Mouse (Mus musculus) ovary, postnatal 14 days (tissue): Measurements from ENCODE around the gene Plk5.
A peak's percentile ranks its signal among the peaks of the same experiment; 100 is the strongest.

ENCODE experiments used
- DNase-seq: peaks from one replicate; pipeline ENCODE4 v3.0.0; 2022; ENCODE audit warnings: low spot score

Plk5 gene

DNA sequence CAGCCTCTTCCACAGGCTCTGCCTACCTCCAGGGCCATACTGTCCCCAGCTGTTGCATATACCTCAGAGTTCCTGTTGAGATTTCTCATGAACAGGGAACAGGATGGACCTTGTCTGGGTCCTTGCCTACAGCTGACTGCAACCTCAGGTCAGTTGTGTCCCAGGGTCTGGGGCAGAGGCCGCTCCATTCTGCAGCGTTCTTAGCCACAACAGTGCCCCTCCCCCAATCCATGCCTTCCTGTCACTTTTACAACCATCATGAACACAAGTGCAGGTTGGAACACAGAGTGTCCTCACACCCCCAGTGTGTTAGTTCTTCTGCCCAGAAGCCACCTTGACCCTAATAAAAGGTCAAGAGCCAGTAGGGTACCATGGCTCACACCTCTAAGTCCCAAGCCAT lies 32.5 kb downstream of the Plk5 start:
- no peak for DNase-seq

GRCm38 (mm10) chr10:80389185-80389708 lies 33.0 kb downstream of the Plk5 start:
- DNase-seq: no peak

DNA sequence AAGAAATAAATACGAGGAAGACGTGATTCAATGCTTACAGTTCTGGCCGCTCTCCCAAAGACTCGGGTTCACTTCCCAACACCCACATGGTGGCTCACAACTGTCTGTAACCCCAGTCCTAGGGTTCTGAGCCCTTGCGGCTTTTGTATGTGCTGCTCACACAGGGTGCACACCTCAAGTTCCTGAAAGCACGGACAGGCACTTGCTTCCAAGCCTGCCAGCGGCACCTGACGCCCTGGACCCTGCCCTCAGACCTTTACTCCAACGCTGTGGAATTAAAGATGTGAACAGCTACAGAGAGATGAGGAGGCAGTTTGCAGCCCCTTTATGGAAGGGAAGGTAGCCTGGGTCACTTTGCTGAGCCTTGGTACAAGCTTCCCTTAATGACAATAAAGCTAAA lies 34.4 kb downstream of the Plk5 start:
- DNase-seq: no peak

DNA sequence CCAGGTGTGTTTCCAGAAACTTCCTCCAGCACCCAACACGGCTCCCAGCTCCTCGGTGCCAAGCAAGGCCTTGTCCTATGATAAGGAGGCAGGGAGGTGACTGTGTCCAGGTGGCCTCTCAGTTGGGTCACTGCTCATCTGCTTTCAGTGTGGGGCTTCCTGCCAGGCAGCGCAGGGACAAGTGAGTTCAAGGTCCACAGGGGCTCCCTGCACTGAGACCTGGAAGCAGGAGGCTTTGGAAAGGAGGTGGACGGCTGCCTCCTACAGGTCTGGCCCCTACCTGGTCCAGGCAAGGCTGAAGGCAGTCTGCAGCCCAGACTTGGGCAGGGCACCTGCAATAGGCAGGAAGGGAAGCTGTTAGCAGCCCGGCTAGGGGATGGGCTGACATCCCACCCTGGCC lies 36.4 kb downstream of the Plk5 start:
- DNase-seq: no peak

GRCm38 (mm10) chr10:80395025-80395627 lies 38.9 kb downstream of the Plk5 start:
- no peak for DNase-seq

- DNase-seq: no peak
These were observed 40.7 kb downstream of the Plk5 start for GRCm38 (mm10) chr10:80396822-80397523.

- DNase-seq: no peak
These were observed 41.4 kb downstream of the Plk5 start for GRCm38 (mm10) chr10:80397524-80398173.

GRCm38 (mm10) chr10:80398174-80398535 lies 41.9 kb downstream of the Plk5 start:
- no peak for DNase-seq

DNA sequence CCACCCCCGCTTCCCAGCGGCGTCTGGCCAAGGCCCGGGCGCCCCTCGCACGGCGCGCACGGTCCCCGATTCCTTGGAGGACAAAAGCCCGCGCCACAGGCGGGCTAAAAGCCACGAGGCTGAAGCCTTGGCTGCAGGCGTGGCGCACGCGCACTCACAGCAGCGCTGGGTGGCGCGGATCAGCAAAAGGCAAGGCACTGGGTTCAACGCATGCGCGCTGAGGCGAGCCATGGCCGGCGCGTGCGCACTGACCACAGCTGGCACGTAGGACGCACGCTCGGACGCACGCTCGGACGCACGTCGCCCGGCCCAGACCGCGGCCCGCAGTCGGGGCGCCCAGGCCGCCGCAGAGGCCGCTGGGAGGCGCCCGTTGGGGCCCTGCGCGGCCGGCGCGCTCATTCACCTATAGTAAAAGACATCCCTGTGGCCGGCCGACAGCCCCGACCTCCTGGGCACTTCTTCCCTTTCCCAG lies 42.5 kb downstream of the Plk5 start:
- peak; percentile 97 for DNase-seq

DNA sequence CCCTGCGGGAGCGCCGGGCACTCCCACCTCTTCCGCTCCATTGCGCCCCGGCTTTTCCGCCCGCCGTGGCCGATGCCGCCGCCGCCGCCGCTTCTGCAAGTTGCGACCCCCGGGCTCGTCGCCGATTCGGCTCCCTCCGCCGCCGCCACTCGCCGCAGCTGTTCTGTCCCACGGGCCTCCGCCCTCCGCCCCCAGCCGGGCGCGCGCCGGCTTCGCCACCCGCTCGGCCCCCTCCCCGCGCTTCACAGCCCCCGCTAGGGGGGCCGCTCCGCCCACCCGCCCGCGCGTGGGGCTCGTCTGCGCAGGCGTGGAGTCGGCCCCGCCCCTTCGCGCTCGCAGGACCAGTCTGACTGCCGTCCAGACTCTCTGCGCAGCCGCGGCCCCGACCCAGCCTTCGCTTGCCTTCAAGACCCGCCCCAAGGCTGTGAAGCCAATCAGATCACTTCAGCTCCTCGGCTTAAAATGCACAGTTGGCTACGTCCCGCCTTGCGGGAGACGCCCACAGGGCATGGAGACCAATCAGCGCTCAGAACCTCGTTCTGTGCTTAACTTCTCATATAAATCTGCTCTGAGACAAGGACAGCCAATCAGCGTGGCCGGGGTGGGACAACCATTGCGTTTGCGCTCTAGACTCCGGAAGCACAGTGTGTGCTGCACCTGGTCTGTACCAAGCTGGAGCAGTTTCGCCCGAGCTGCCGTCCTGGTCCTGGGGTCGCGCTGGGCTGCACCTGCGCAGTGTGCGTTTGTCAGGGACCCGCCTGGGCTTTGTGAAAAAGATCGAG lies 43.1 kb downstream of the Plk5 start, which contains the start of gene Mbd3:
Mbd3 (minus strand) TSS at position 360 of the 782 bp plus-strand sequence.
- peak; percentile 97 for DNase-seq

DNA sequence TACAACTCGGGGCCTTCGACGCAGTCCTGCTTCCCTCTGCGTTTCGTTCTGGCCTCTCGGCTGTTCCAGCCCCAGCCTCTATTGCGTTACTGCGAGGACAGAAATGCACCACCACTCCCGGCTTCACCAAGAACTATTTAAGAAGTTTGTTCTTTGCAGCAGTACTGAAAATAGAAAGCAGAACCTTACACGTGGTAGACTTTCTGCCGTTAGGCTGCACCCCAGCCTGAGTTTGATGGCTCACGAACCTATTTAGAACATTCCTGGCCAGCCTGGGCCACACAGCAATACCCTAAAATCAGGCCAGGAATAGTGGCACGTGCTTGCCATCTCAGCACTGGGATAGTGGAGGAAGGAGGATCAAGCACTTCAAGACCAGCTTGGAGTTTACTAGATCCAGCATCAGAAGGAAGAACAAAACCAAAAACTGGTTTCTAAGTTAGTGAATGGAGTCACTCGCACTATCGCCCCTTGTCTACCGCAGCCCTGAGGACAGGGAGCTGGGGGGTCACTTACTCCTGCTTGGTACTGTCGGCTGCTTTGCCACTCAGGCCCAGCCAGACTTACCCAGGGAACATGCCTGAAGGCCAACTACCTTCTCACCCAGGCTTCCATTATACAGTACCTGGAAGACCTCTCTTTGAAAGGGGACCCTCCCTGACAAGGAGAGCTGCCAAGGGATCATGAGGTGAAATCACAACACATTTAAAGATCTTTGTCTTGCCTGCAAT lies 43.9 kb downstream of the Plk5 start:
- no peak for DNase-seq

GRCm38 (mm10) chr10:80400704-80401161 lies 44.5 kb downstream of the Plk5 start:
- no peak for DNase-seq

DNA sequence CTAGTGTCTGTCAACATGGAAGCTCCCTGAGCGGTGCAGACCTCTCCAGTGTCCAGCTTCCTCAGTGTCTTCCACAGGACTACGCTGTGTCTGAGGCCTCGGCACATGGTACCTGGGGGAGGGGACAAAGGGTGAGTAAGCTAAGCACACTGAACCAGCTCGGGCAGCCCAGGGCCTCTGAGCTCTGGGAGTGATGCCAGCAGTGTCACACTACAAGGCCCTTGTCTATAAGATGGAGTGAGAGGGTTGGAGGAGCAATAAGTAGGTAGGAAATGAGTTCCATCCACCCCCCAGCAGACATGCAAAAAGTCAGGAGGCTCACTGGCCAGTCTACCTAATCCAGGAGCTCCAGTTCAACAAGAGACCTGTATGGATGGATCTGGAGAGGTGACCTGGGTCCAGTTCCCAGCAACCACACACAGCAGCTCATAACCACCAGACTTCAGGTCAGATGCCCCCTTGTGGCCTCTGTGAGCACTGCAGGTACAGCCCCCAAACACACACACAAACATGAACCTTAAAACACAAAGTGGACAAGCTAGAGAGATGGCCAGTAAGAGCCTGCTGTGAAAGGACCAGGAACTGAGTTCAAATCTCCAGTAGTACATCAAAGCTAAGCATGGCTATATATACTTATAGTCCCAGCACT lies 46.9 kb downstream of the Plk5 start:
- no peak for DNase-seq

DNA sequence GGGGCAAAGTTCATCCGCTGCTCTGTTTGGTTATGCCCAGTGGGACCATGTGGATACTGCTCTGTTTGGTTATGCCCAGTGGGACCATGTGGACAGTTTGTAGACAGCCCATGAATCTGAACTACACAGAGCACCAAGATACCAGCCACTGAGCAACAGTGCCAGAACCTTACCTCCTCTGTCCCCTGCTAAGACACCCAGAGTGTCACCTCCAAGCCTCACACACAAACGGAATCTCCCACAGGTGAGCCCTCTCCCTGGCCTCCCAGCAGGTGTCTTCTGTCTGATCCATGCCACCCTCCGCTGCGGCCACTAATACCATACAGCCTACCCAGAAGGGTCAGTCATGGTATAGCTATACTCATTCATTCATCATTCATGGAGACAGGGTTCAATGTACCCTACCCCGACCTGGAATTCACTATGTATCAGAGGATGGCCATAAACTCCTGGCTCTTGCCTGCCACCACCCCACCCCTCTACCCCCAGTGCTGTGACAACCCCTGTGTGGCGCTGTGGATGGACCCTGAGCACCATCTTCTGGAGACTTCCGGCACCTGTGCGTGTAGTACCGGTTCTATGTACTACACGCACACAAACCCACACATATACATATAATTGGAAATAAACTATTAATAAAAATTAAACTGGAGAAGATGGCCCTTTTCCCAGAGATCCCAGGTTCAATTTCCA lies 49.4 kb downstream of the Plk5 start:
- no peak for DNase-seq

DNA sequence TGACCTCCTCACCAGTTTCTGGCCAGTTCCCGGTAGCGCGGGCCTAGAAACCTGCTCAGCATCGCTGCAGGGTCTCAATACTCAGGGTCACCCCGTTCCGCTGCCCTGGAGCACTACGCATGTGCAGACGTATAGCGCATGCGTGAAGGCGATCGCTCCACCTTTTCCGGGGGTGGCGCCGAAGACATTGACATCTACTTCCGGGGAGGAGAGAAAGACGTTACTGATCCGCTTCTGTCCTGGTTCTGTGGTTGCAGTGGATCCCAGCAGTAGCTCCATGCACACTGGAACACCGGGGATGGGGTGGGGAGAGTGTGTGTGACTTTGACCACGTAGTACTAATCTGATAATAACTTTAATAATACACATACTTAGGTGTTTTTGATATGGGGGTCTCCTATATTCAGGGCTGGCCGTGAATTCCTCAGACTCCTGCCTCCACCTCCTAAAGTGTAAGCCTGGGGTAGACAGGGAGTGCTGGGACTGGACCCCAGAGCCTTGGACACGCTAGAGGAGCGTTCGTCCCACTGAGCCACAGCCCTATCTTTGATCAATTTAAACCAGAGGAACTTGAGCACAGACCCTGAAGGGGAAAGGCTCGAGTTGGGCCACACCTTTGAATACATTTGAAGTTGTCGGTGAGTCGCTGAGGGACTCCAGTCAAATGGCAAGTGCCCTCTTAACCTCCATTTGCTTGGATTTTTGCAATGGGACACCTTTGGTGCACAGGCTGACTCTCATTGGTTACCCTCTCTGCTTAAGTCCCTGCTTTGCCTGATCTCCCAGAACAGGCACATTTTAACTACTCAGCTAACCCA lies 50.6 kb downstream of the Plk5 start, which contains the start of gene Uqcr11:
Uqcr11 (minus strand) TSS at position 147 of the 818 bp plus-strand sequence.
- peak; percentile 87 for DNase-seq

GRCm38 (mm10) chr10:80407924-80408323 lies 51.7 kb downstream of the Plk5 start:
- DNase-seq: no peak

- DNase-seq: peak; percentile 57
These were observed 56.6 kb downstream of the Plk5 start for GRCm38 (mm10) chr10:80412656-80413541.
